Mouse (Mus musculus): ENCODE results near the gene Mgl2. TPM values are rescaled to one million over a fixed set of nuclear protein-coding genes. Genes with fewer than 3 reads are reported as not detected.

Gene Mgl2
- polyA plus RNA-seq (2014; fragmentation: Illumina TruSeq; extraction: RNeasy Lipid Tissue Mini Kit (QIAGEN cat#74804); ENCODE audit: low read depth, low replicate concordance): 2.5 TPM

DNA sequence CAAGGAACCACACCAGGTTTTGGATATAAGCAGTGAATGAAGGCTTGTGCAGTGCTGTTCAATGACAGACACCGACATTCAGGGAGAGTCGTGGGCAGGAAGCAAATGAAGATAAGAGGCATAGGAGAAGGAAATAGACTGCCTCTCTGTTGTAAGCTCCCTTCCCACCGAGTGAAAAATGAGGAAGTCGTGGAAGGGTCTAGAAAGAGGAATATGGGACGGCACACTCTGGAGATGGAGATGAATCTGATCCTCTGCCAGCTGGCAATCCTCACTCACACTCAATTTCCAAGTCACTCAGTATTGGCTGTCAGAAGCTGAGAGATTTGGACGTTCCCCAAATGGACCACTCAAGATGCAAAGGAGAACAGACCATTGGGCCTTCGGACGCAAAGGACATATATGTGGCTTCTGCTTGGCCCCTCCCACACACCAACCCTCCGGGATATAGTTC is at the start of gene Mgl2:
TSS of gene Mgl2 (plus strand) at position 404 of the 454 bp plus-strand sequence.

DNA sequence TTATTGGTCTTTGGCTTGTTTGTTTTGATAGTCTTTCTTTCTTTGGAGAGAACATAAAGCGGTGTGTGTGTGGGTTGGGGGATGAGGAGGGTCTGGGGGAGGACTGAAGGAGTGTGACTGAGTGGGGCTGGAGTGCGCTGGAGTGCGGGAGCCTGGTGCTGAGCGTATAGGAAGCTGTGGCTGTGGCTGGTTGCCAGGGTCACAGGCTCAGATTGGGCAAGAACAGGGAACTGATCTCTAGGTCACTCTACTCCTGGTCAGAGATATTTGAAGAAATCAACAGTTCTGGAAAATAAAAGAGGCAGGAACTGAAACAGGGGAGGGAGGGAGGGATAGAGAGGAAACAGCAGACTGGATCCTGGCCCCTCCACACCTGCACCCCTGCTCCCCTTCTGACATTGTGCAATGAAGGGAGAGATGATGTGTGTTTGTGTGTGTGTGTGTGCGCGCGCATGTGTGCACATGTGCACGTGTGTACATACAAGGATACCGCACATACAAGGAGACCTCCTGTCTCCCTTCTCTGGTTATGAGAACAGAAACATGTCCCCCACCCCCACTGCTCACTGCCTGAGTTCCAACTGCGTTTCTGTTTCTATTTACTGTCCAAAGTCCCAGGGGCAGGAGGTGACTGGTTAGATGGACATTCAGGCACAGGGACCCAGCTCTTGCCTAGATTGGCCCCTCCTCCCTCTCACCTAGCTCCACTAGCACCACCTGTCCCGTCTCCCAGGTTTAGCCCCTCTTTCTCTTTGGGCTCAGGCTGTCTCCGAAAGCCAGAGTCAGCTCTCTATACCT is 37.9 kb upstream of the Mgl2 start, which contains the start of gene Asgr2:
TSS of gene Asgr2 (plus strand) at position 659 of the 798 bp plus-strand sequence.

DNA sequence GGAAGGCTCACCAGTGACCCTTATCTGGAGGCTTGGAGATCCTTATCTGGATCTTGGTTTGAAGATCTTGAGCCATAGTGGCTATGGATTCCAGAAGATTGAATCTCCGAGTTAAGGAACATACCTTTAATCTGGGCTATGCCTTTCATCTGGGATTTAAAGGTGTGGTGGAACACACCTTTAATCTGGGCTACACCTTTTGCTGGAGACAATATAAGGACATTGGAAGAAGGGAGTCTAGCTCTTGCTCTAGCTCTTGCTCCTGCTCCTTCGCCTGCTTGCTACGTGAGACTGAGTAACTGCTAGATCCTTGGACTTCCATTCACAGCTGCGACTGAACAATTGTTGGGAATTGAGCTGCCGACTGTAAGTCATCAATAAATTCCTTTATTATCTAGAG is 25.8 kb downstream of the Mgl2 start, which contains the start of gene Clec10a:
TSS of gene Clec10a (plus strand) at position 301 of the 400 bp plus-strand sequence.

Other genes with a start within 250 kb of the Mgl2 start
- gene Kctd11, start 248.9 kb upstream of the Mgl2 start, polyA plus RNA-seq (2014; fragmentation: Illumina TruSeq; extraction: RNeasy Lipid Tissue Mini Kit (QIAGEN cat#74804); ENCODE audit: low read depth, low replicate concordance): 2.4 TPM
- gene Acap1, start 234.8 kb upstream of the Mgl2 start, polyA plus RNA-seq (2014; fragmentation: Illumina TruSeq; extraction: RNeasy Lipid Tissue Mini Kit (QIAGEN cat#74804); ENCODE audit: low read depth, low replicate concordance): not detected
- gene 2810408A11Rik, start 229.3 kb upstream of the Mgl2 start, polyA plus RNA-seq (2014; fragmentation: Illumina TruSeq; extraction: RNeasy Lipid Tissue Mini Kit (QIAGEN cat#74804); ENCODE audit: low read depth, low replicate concordance): not detected
- gene Neurl4, start 229.3 kb upstream of the Mgl2 start, polyA plus RNA-seq (2014; fragmentation: Illumina TruSeq; extraction: RNeasy Lipid Tissue Mini Kit (QIAGEN cat#74804); ENCODE audit: low read depth, low replicate concordance): 3.1 TPM
- 22.9 TPM for gene Gps2, start 216.4 kb upstream of the Mgl2 start, polyA plus RNA-seq (2014; fragmentation: Illumina TruSeq; extraction: RNeasy Lipid Tissue Mini Kit (QIAGEN cat#74804); ENCODE audit: low read depth, low replicate concordance)
- 242 TPM for gene Eif5a, start 208.4 kb upstream of the Mgl2 start, polyA plus RNA-seq (2014; fragmentation: Illumina TruSeq; extraction: RNeasy Lipid Tissue Mini Kit (QIAGEN cat#74804); ENCODE audit: low read depth, low replicate concordance)
- 1.4 TPM for gene Ybx2, start 194.5 kb upstream of the Mgl2 start, polyA plus RNA-seq (2014; fragmentation: Illumina TruSeq; extraction: RNeasy Lipid Tissue Mini Kit (QIAGEN cat#74804); ENCODE audit: low read depth, low replicate concordance)
- gene Slc2a4, start 182.1 kb upstream of the Mgl2 start, polyA plus RNA-seq (2014; fragmentation: Illumina TruSeq; extraction: RNeasy Lipid Tissue Mini Kit (QIAGEN cat#74804); ENCODE audit: low read depth, low replicate concordance): 2.4 TPM
- not detected for gene Cldn7, start 165.6 kb upstream of the Mgl2 start, polyA plus RNA-seq (2014; fragmentation: Illumina TruSeq; extraction: RNeasy Lipid Tissue Mini Kit (QIAGEN cat#74804); ENCODE audit: low read depth, low replicate concordance)
- gene Ctdnep1, start 149.2 kb upstream of the Mgl2 start, polyA plus RNA-seq (2014; fragmentation: Illumina TruSeq; extraction: RNeasy Lipid Tissue Mini Kit (QIAGEN cat#74804); ENCODE audit: low read depth, low replicate concordance): 46.8 TPM
- 17.4 TPM for gene Elp5, start 147.8 kb upstream of the Mgl2 start, polyA plus RNA-seq (2014; fragmentation: Illumina TruSeq; extraction: RNeasy Lipid Tissue Mini Kit (QIAGEN cat#74804); ENCODE audit: low read depth, low replicate concordance)
- 525 TPM for gene Gabarap, start 139.2 kb upstream of the Mgl2 start, polyA plus RNA-seq (2014; fragmentation: Illumina TruSeq; extraction: RNeasy Lipid Tissue Mini Kit (QIAGEN cat#74804); ENCODE audit: low read depth, low replicate concordance)
- 20.2 TPM for gene Phf23, start 134.6 kb upstream of the Mgl2 start, polyA plus RNA-seq (2014; fragmentation: Illumina TruSeq; extraction: RNeasy Lipid Tissue Mini Kit (QIAGEN cat#74804); ENCODE audit: low read depth, low replicate concordance)
- gene Dvl2, start 129.7 kb upstream of the Mgl2 start, polyA plus RNA-seq (2014; fragmentation: Illumina TruSeq; extraction: RNeasy Lipid Tissue Mini Kit (QIAGEN cat#74804); ENCODE audit: low read depth, low replicate concordance): 0.76 TPM
- 27.3 TPM for gene Acadvl, start 114.9 kb upstream of the Mgl2 start, polyA plus RNA-seq (2014; fragmentation: Illumina TruSeq; extraction: RNeasy Lipid Tissue Mini Kit (QIAGEN cat#74804); ENCODE audit: low read depth, low replicate concordance)
- gene Dlg4, start 113.4 kb upstream of the Mgl2 start, polyA plus RNA-seq (2014; fragmentation: Illumina TruSeq; extraction: RNeasy Lipid Tissue Mini Kit (QIAGEN cat#74804); ENCODE audit: low read depth, low replicate concordance): 1.6 TPM
- gene Asgr1, start 76.2 kb upstream of the Mgl2 start, polyA plus RNA-seq (2014; fragmentation: Illumina TruSeq; extraction: RNeasy Lipid Tissue Mini Kit (QIAGEN cat#74804); ENCODE audit: low read depth, low replicate concordance): not detected
- not detected for gene Asgr2, start 37.7 kb upstream of the Mgl2 start, polyA plus RNA-seq (2014; fragmentation: Illumina TruSeq; extraction: RNeasy Lipid Tissue Mini Kit (QIAGEN cat#74804); ENCODE audit: low read depth, low replicate concordance)
- gene Clec10a, start 25.9 kb downstream of the Mgl2 start, polyA plus RNA-seq (2014; fragmentation: Illumina TruSeq; extraction: RNeasy Lipid Tissue Mini Kit (QIAGEN cat#74804); ENCODE audit: low read depth, low replicate concordance): not detected
- not detected for gene Slc16a11, start 82.4 kb downstream of the Mgl2 start, polyA plus RNA-seq (2014; fragmentation: Illumina TruSeq; extraction: RNeasy Lipid Tissue Mini Kit (QIAGEN cat#74804); ENCODE audit: low read depth, low replicate concordance)
- 2.2 TPM for gene Slc16a13, start 90.7 kb downstream of the Mgl2 start, polyA plus RNA-seq (2014; fragmentation: Illumina TruSeq; extraction: RNeasy Lipid Tissue Mini Kit (QIAGEN cat#74804); ENCODE audit: low read depth, low replicate concordance)
- gene Bcl6b, start 99.5 kb downstream of the Mgl2 start, polyA plus RNA-seq (2014; fragmentation: Illumina TruSeq; extraction: RNeasy Lipid Tissue Mini Kit (QIAGEN cat#74804); ENCODE audit: low read depth, low replicate concordance): 13.0 TPM
- gene 0610010K14Rik, start 107.6 kb downstream of the Mgl2 start, polyA plus RNA-seq (2014; fragmentation: Illumina TruSeq; extraction: RNeasy Lipid Tissue Mini Kit (QIAGEN cat#74804); ENCODE audit: low read depth, low replicate concordance): 2.4 TPM
- gene Gm21988, start 109.5 kb downstream of the Mgl2 start, polyA plus RNA-seq (2014; fragmentation: Illumina TruSeq; extraction: RNeasy Lipid Tissue Mini Kit (QIAGEN cat#74804); ENCODE audit: low read depth, low replicate concordance): 1.9 TPM
- gene Rnasek, start 109.5 kb downstream of the Mgl2 start, polyA plus RNA-seq (2014; fragmentation: Illumina TruSeq; extraction: RNeasy Lipid Tissue Mini Kit (QIAGEN cat#74804); ENCODE audit: low read depth, low replicate concordance): 48.7 TPM
- 0.87 TPM for gene Alox12, start 125.0 kb downstream of the Mgl2 start, polyA plus RNA-seq (2014; fragmentation: Illumina TruSeq; extraction: RNeasy Lipid Tissue Mini Kit (QIAGEN cat#74804); ENCODE audit: low read depth, low replicate concordance)
- gene Alox12e, start 192.3 kb downstream of the Mgl2 start, polyA plus RNA-seq (2014; fragmentation: Illumina TruSeq; extraction: RNeasy Lipid Tissue Mini Kit (QIAGEN cat#74804); ENCODE audit: low read depth, low replicate concordance): not detected
- gene Alox15, start 221.7 kb downstream of the Mgl2 start, polyA plus RNA-seq (2014; fragmentation: Illumina TruSeq; extraction: RNeasy Lipid Tissue Mini Kit (QIAGEN cat#74804); ENCODE audit: low read depth, low replicate concordance): not detected

All from adrenal gland, adult 10 weeks (tissue).